Mouse (Mus musculus) urinary bladder, postnatal 25 days (tissue): ENCODE measurements at regions not wholly inside any gene's neighbourhood (a gene's known extent, or its start where the extent isn't known, plus 50 kb on each side); places are given as distances from the start of the nearest gene placed in this dataset.
A peak's percentile ranks its signal among the peaks of the same experiment; 100 is the strongest.

Experiments used
- DNase-seq: peaks from one replicate; pipeline ENCODE4 v3.0.0; 2022; ENCODE audit warnings: low spot score

- DNase-seq = no peak
Measured at GRCm38 (mm10) chr1:185617691-185618090, 163.0 kb downstream of the Slc30a10 start.

- DNase-seq = no peak
Measured at GRCm38 (mm10) chr1:185619011-185619410, 164.4 kb downstream of the Slc30a10 start.

- no peak for DNase-seq
Measured at GRCm38 (mm10) chr1:185628401-185628800, 173.8 kb downstream of the Slc30a10 start.

GRCm38 (mm10) chr1:185629976-185630375 lies 175.3 kb downstream of the Slc30a10 start:
- DNase-seq = no peak

GRCm38 (mm10) chr1:185638631-185639030 lies 184.0 kb downstream of the Slc30a10 start:
- DNase-seq = no peak

- DNase-seq = no peak
Measured at GRCm38 (mm10) chr1:185639486-185639885, 184.8 kb downstream of the Slc30a10 start.

GRCm38 (mm10) chr1:185644026-185644425 lies 189.4 kb downstream of the Slc30a10 start:
- DNase-seq = no peak

GRCm38 (mm10) chr1:185648128-185648527 lies 193.5 kb downstream of the Slc30a10 start:
- DNase-seq = no peak

GRCm38 (mm10) chr1:185648926-185649325 lies 194.3 kb downstream of the Slc30a10 start:
- DNase-seq = no peak

- no peak for DNase-seq
Measured at GRCm38 (mm10) chr1:185650926-185651325, 196.3 kb downstream of the Slc30a10 start.

GRCm38 (mm10) chr1:185655021-185655420 lies 200.4 kb downstream of the Slc30a10 start:
- DNase-seq = no peak

- no peak for DNase-seq
Measured at GRCm38 (mm10) chr1:185655461-185655860, 200.8 kb downstream of the Slc30a10 start.

GRCm38 (mm10) chr1:185657286-185657685 lies 202.6 kb downstream of the Slc30a10 start:
- DNase-seq = no peak

GRCm38 (mm10) chr1:185659476-185659875 lies 204.8 kb downstream of the Slc30a10 start:
- no peak for DNase-seq

GRCm38 (mm10) chr1:185662336-185662735 lies 207.7 kb downstream of the Slc30a10 start:
- DNase-seq = no peak

GRCm38 (mm10) chr1:185670029-185670741 lies 215.5 kb downstream of the Slc30a10 start:
- DNase-seq = no peak

GRCm38 (mm10) chr1:185672940-185673339 lies 218.3 kb downstream of the Slc30a10 start:
- no peak for DNase-seq

GRCm38 (mm10) chr1:185675674-185676420 lies 221.2 kb downstream of the Slc30a10 start:
- no peak for DNase-seq

- DNase-seq = peak; percentile 87
Measured at GRCm38 (mm10) chr1:185681610-185682457, 227.2 kb downstream of the Slc30a10 start.

GRCm38 (mm10) chr1:185682458-185682750 lies 227.8 kb downstream of the Slc30a10 start:
- DNase-seq = no peak

GRCm38 (mm10) chr1:185684638-185685037 lies 230.0 kb downstream of the Slc30a10 start:
- DNase-seq = no peak

GRCm38 (mm10) chr1:185688506-185688905 lies 233.9 kb downstream of the Slc30a10 start:
- DNase-seq = no peak

- no peak for DNase-seq
Measured at GRCm38 (mm10) chr1:185695394-185695793, 240.7 kb downstream of the Slc30a10 start.
